Mouse (Mus musculus): ENCODE results near the gene Dnmbp. TPM values are rescaled to one million over a fixed set of nuclear protein-coding genes. Genes with fewer than 3 reads are reported as not detected.
"Not testable (repeated sequence)": the region's sequence is repeated elsewhere in the genome, so short reads cannot be mapped to it uniquely, and the experiment has no call there.

Dnmbp gene
- polyA plus RNA-seq, 1 experiment from 2014 or later, result 25.8 TPM

- no peak overlapping the region for H3K27ac ChIP-seq (ENCODE audit: low read length)
- H3K27me3 ChIP-seq (ENCODE audit: control insufficient read depth, insufficient read depth, low read length), result no peaks in the 10 kb centered on the region
- H3K36me3 ChIP-seq (ENCODE audit: control insufficient read depth, insufficient read depth, low read length), result no peaks in the 10 kb centered on the region
- no peak for ATAC-seq (ENCODE audit: insufficient read depth, low FRiP score)
- H3K4me1 ChIP-seq (ENCODE audit: control insufficient read depth, insufficient read depth, low read length), result no peaks in the 10 kb centered on the region
- H3K4me2 ChIP-seq (ENCODE audit: low read depth, low read length), result no peak overlapping the region
- WGBS, result 75% methylated on average over 5 of the region's 5 CpGs
- no peak overlapping the region for H3K4me3 ChIP-seq (replicated peaks; ENCODE audit: low read length)
- H3K9me3 ChIP-seq (replicated peaks; ENCODE audit: control insufficient read depth, low read length), result no peaks in the 10 kb centered on the region
- H3K9ac ChIP-seq (ENCODE audit: low read length), result no peak overlapping the region
Measured at GRCm38 (mm10) chr19:43955266-43955665, 15.3 kb upstream of the Dnmbp start.

GRCm38 (mm10) chr19:43954864-43955263, 14.9 kb upstream of the Dnmbp start:
- Histone ChIP-seq H3K27me3 (ENCODE audit: control insufficient read depth, insufficient read depth, low read length) (no peaks in the 10 kb centered on the region), H3K4me3 (replicated peaks; ENCODE audit: low read length) (no peak overlapping the region), H3K4me2 (ENCODE audit: low read depth, low read length) (no peak overlapping the region), H3K9me3 (replicated peaks; ENCODE audit: control insufficient read depth, low read length) (no peaks in the 10 kb centered on the region), H3K4me1 (ENCODE audit: control insufficient read depth, insufficient read depth, low read length) (no peaks in the 10 kb centered on the region), H3K36me3 (ENCODE audit: control insufficient read depth, insufficient read depth, low read length) (no peaks in the 10 kb centered on the region), H3K9ac (ENCODE audit: low read length) (no peak overlapping the region), H3K27ac (ENCODE audit: low read length) (no peak overlapping the region)
- WGBS, result 83% methylated on average over 4 of the region's 4 CpGs
- no peak for ATAC-seq (ENCODE audit: insufficient read depth, low FRiP score)

- H3K9ac ChIP-seq (ENCODE audit: low read length); H3K4me2 ChIP-seq (ENCODE audit: low read depth, low read length); H3K27me3 ChIP-seq (ENCODE audit: control insufficient read depth, insufficient read depth, low read length); H3K4me3 ChIP-seq (replicated peaks; ENCODE audit: low read length); H3K9me3 ChIP-seq (replicated peaks; ENCODE audit: control insufficient read depth, low read length); H3K27ac ChIP-seq (ENCODE audit: low read length); H3K4me1 ChIP-seq (ENCODE audit: control insufficient read depth, insufficient read depth, low read length); H3K36me3 ChIP-seq (ENCODE audit: control insufficient read depth, insufficient read depth, low read length); ATAC-seq (ENCODE audit: insufficient read depth, low FRiP score): not testable (repeated sequence)
- WGBS, result 80% methylated on average over 7 of the region's 8 CpGs
Measured at GRCm38 (mm10) chr19:43952936-43953335, 12.9 kb upstream of the Dnmbp start.

GRCm38 (mm10) chr19:43949111-43949810, 9.3 kb upstream of the Dnmbp start:
- H3K4me2 ChIP-seq (ENCODE audit: low read depth, low read length), result peak overlapping the region; percentile 35; the same call in 1 of the 2 replicates
- peak; percentile 76; the same call in 1 of the 2 replicates for ATAC-seq (ENCODE audit: insufficient read depth, low FRiP score)
- WGBS, result 7% methylated on average over 12 of the region's 12 CpGs
- H3K4me1 ChIP-seq (ENCODE audit: control insufficient read depth, insufficient read depth, low read length), result no peaks in the 10 kb centered on the region
- H3K27me3 ChIP-seq (ENCODE audit: control insufficient read depth, insufficient read depth, low read length), result no peaks in the 10 kb centered on the region
- no peaks in the 10 kb centered on the region for H3K9me3 ChIP-seq (replicated peaks; ENCODE audit: control insufficient read depth, low read length)
- H3K4me3 ChIP-seq (replicated peaks; ENCODE audit: low read length), result no peak overlapping the region
- H3K36me3 ChIP-seq (ENCODE audit: control insufficient read depth, insufficient read depth, low read length), result no peaks in the 10 kb centered on the region
- no peak overlapping the region for H3K9ac ChIP-seq (ENCODE audit: low read length)
- no peak overlapping the region for H3K27ac ChIP-seq (ENCODE audit: low read length)

- H3K9me3 ChIP-seq (replicated peaks; ENCODE audit: control insufficient read depth, low read length), result no peaks in the 10 kb centered on the region
- H3K4me3 ChIP-seq (replicated peaks; ENCODE audit: low read length), result no peak overlapping the region
- no peaks in the 10 kb centered on the region for H3K27me3 ChIP-seq (ENCODE audit: control insufficient read depth, insufficient read depth, low read length)
- no peaks in the 10 kb centered on the region for H3K36me3 ChIP-seq (ENCODE audit: control insufficient read depth, insufficient read depth, low read length)
- no peak overlapping the region for H3K4me2 ChIP-seq (ENCODE audit: low read depth, low read length)
- H3K4me1 ChIP-seq (ENCODE audit: control insufficient read depth, insufficient read depth, low read length), result no peaks in the 10 kb centered on the region
- 89% methylated on average over 8 of the region's 8 CpGs for WGBS
- H3K9ac ChIP-seq (ENCODE audit: low read length), result no peak overlapping the region
- no peak for ATAC-seq (ENCODE audit: insufficient read depth, low FRiP score)
- H3K27ac ChIP-seq (ENCODE audit: low read length), result no peak overlapping the region
Measured at GRCm38 (mm10) chr19:43944566-43944965, 4.6 kb upstream of the Dnmbp start.

- 69% methylated on average over 16 of the region's 16 CpGs for WGBS
- Histone ChIP-seq H3K36me3 (ENCODE audit: control insufficient read depth, insufficient read depth, low read length) (no peaks in the 10 kb centered on the region), H3K4me2 (ENCODE audit: low read depth, low read length) (no peak overlapping the region), H3K4me1 (ENCODE audit: control insufficient read depth, insufficient read depth, low read length) (peaks cover 12% of the 10 kb centered on the region), H3K27me3 (ENCODE audit: control insufficient read depth, insufficient read depth, low read length) (no peaks in the 10 kb centered on the region), H3K9me3 (replicated peaks; ENCODE audit: control insufficient read depth, low read length) (no peaks in the 10 kb centered on the region), H3K9ac (ENCODE audit: low read length) (no peak overlapping the region), H3K4me3 (replicated peaks; ENCODE audit: low read length) (no peak overlapping the region), H3K27ac (ENCODE audit: low read length) (no peak overlapping the region)
- no peak for ATAC-seq (ENCODE audit: insufficient read depth, low FRiP score)
Measured at GRCm38 (mm10) chr19:43943076-43943475, 3.1 kb upstream of the Dnmbp start.

- peak overlapping the region; percentile 68 for H3K27ac ChIP-seq (ENCODE audit: low read length)
- H3K4me1 ChIP-seq (ENCODE audit: control insufficient read depth, insufficient read depth, low read length), result peaks cover 12% of the 10 kb centered on the region
- no peaks in the 10 kb centered on the region for H3K9me3 ChIP-seq (replicated peaks; ENCODE audit: control insufficient read depth, low read length)
- 15% methylated on average over 16 of the region's 16 CpGs for WGBS
- peak overlapping the region; percentile 89 for H3K9ac ChIP-seq (ENCODE audit: low read length)
- peak overlapping the region; percentile 74 for H3K4me2 ChIP-seq (ENCODE audit: low read depth, low read length)
- no peak for ATAC-seq (ENCODE audit: insufficient read depth, low FRiP score)
- H3K4me3 ChIP-seq (replicated peaks; ENCODE audit: low read length), result peak overlapping the region; percentile 70
- no peaks in the 10 kb centered on the region for H3K27me3 ChIP-seq (ENCODE audit: control insufficient read depth, insufficient read depth, low read length)
- no peaks in the 10 kb centered on the region for H3K36me3 ChIP-seq (ENCODE audit: control insufficient read depth, insufficient read depth, low read length)
Measured at GRCm38 (mm10) chr19:43939171-43939768, 721 bp downstream of the Dnmbp start.

GRCm38 (mm10) chr19:43938355-43938754, 1.6 kb downstream of the Dnmbp start:
- peak overlapping the region; percentile 44; the same call in 1 of the 2 replicates for H3K27ac ChIP-seq (ENCODE audit: low read length)
- H3K4me3 ChIP-seq (replicated peaks; ENCODE audit: low read length), result no peak overlapping the region; the same call in 1 of the 2 replicates
- no peaks in the 10 kb centered on the region for H3K27me3 ChIP-seq (ENCODE audit: control insufficient read depth, insufficient read depth, low read length)
- peak overlapping the region; percentile 74 for H3K4me2 ChIP-seq (ENCODE audit: low read depth, low read length)
- ATAC-seq (ENCODE audit: insufficient read depth, low FRiP score), result no peak
- H3K9me3 ChIP-seq (replicated peaks; ENCODE audit: control insufficient read depth, low read length), result no peaks in the 10 kb centered on the region
- no peak overlapping the region; the same call in 1 of the 2 replicates for H3K9ac ChIP-seq (ENCODE audit: low read length)
- H3K36me3 ChIP-seq (ENCODE audit: control insufficient read depth, insufficient read depth, low read length), result no peaks in the 10 kb centered on the region
- WGBS, result 20% methylated on average over 11 of the region's 11 CpGs
- peaks cover 12% of the 10 kb centered on the region for H3K4me1 ChIP-seq (ENCODE audit: control insufficient read depth, insufficient read depth, low read length)

- 90% methylated on average over 6 of the region's 6 CpGs for WGBS
- Histone ChIP-seq H3K4me1 (ENCODE audit: control insufficient read depth, insufficient read depth, low read length) (peaks cover 3% of the 10 kb centered on the region; the same call in 1 of the 2 replicates), H3K9me3 (replicated peaks; ENCODE audit: control insufficient read depth, low read length) (no peaks in the 10 kb centered on the region), H3K36me3 (ENCODE audit: control insufficient read depth, insufficient read depth, low read length) (no peaks in the 10 kb centered on the region), H3K27me3 (ENCODE audit: control insufficient read depth, insufficient read depth, low read length) (no peaks in the 10 kb centered on the region), H3K4me2 (ENCODE audit: low read depth, low read length) (no peak overlapping the region), H3K27ac (ENCODE audit: low read length) (no peak overlapping the region), H3K9ac (ENCODE audit: low read length) (no peak overlapping the region), H3K4me3 (replicated peaks; ENCODE audit: low read length) (no peak overlapping the region)
- no peak for ATAC-seq (ENCODE audit: insufficient read depth, low FRiP score)
Measured at GRCm38 (mm10) chr19:43930926-43931325, 9.1 kb downstream of the Dnmbp start.

Data from stomach, embryonic 16.5 days (tissue).